Mouse (Mus musculus) embryonic facial prominence, embryonic 11.5 days (tissue): ENCODE measurements around the gene Myh9. TPM values are rescaled to one million over a fixed set of nuclear protein-coding genes. Genes with fewer than 3 reads are reported as not detected.
A peak's percentile ranks its signal among the peaks of the same experiment; 100 is the strongest.

Experiments used
- ATAC-seq: fragments of 200-750 bp; cut with Nextera tagmentation; replicated peaks from 2 replicates; pipeline ENCODE4 v1.8.0; 2017; ENCODE audit warnings: low read depth; ENCODE audit not compliant: insufficient number of reproducible peaks, low FRiP score, low TSS enrichment
- DNase-seq: peaks from one replicate; pipeline ENCODE4 v3.0.0-alpha.2; 2015; ENCODE audit warnings: low spot score
- H3K27ac ChIP-seq: fragments of 300-500 bp; sonication (generic); replicated peaks from 2 replicates; pipeline ENCODE4 v1.5.1; 2014; ENCODE audit warnings: mild to moderate bottlenecking, low read depth, low read length, control low read depth
- H3K27me3 ChIP-seq: fragments of 300-500 bp; sonication (generic); 2 replicates; pipeline ENCODE4 v1.6.1; 2014; ENCODE audit warnings: mild to moderate bottlenecking, low read length, moderate library complexity, mixed read lengths; ENCODE audit not compliant: control insufficient read depth, insufficient read depth
- H3K36me3 ChIP-seq: fragments of 300-500 bp; sonication (generic); replicated peaks from 2 replicates; pipeline ENCODE4 v1.6.1; 2014; ENCODE audit warnings: low read depth, mild to moderate bottlenecking, low read length, moderate library complexity, mixed read lengths; ENCODE audit not compliant: control insufficient read depth, insufficient read depth
- H3K4me1 ChIP-seq: fragments of 300-500 bp; sonication (generic); 2 replicates; pipeline ENCODE4 v1.6.1; 2014; ENCODE audit warnings: low read length, mixed read lengths; ENCODE audit not compliant: control insufficient read depth, insufficient read depth
- H3K4me2 ChIP-seq: fragments of 300-500 bp; sonication (generic); 2 replicates; pipeline ENCODE4 v1.6.1; 2014; ENCODE audit warnings: low read depth, mild to moderate bottlenecking, control low read depth, low read length, moderate library complexity
- H3K4me3 ChIP-seq: fragments of 300-500 bp; sonication (generic); 2 replicates; pipeline ENCODE4 v1.5.1; 2014; ENCODE audit warnings: low read depth, low read length, control low read depth
- H3K9ac ChIP-seq: fragments of 300-500 bp; sonication (generic); replicated peaks from 2 replicates; pipeline ENCODE4 v1.6.1; 2014; ENCODE audit warnings: mild to moderate bottlenecking, control low read depth, low read length
- H3K9me3 ChIP-seq: fragments of 300-500 bp; sonication (generic); replicated peaks from 2 replicates; pipeline ENCODE4 v1.6.1; 2016; ENCODE audit warnings: mild to moderate bottlenecking, low read length, inconsistent platforms, mixed read lengths; ENCODE audit not compliant: control insufficient read depth
- WGBS: fragments of 180-500 bp; shearing (Covaris S2); extraction: QIAGEN DNeasy Blood & Tissue Kit; methylation state at CpG from one replicate; pipeline ENCODE4 v1.1.7; 2014; 5-methylcytosine and 5-hydroxymethylcytosine counted together
- polyA plus RNA-seq: library from polyadenylated mRNA; unstranded; fragments of >200 nt; fragmentation: Nextera tagmentation; extraction: Ambion mirVana; gene quantifications from 2 replicates; pipeline ENCODE4 v1.2.1, GENCODE M21; 2014

Gene Myh9
- polyA plus RNA-seq, 1 experiment from 2014 or later = 23.4 TPM

DNA sequence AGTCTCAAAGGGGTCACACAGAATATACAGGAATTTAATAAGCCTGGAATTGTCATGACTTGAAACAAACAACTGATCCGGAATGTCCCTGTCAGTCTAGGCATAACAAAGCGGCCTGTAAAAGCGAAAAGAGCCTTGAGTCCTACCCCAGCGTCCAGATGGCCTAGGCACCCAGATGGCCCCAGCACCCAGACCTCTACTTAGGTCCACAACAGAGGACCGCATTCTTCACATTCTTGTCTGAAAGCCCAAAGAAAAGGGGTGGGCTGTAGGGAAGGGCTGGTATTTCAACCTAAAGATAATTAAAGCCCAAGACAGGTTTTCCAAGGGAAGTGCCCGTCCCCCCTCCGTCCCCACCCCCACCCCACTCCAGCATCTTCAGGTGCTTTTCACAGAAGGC lies 14.6 kb downstream of the Myh9 start:
- WGBS = 14% methylated on average over 7 of the region's 7 CpGs
- Histone ChIP-seq H3K27ac (peak overlapping the region; percentile 72), H3K36me3 (no peaks in the 10 kb centered on the region), H3K4me1 (peaks cover 9% of the 10 kb centered on the region), H3K4me2 (no peak overlapping the region; the same call in 1 of the 2 replicates), H3K9ac (peak overlapping the region; percentile 22; the same call in 1 of the 2 replicates), H3K27me3 (no peaks in the 10 kb centered on the region), H3K9me3 (no peaks in the 10 kb centered on the region), H3K4me3 (no peak overlapping the region)
- DNase-seq (peak; percentile 50), ATAC-seq (no peak)

DNA sequence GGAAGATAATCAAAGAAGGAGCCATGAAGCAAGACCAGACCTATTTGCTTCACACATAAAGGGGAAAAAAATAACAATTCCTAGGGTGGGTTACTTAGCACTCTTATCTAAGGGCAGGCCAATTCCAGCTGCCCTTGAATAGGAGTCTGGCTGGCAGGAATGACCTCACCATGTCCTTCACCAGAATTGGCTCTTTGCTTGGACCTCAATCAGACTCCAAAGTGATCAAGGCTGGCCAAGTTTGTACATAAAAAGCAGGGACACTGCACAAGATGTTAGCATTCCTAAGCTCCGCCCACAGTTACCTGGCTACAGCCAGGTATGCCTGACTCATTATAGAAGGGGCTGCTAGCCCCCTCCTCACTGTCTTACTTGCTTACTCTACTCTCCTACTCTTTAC lies 16.6 kb downstream of the Myh9 start:
- Histone ChIP-seq H3K36me3 (no peaks in the 10 kb centered on the region), H3K9me3 (no peaks in the 10 kb centered on the region), H3K27me3 (no peaks in the 10 kb centered on the region), H3K27ac (no peak overlapping the region), H3K4me3 (no peak overlapping the region), H3K4me2 (no peak overlapping the region), H3K4me1 (peaks cover 14% of the 10 kb centered on the region), H3K9ac (no peak overlapping the region)
- WGBS = 79% methylated on average over 1 of the region's 1 CpGs
- ATAC-seq (no peak), DNase-seq (no peak)

DNA sequence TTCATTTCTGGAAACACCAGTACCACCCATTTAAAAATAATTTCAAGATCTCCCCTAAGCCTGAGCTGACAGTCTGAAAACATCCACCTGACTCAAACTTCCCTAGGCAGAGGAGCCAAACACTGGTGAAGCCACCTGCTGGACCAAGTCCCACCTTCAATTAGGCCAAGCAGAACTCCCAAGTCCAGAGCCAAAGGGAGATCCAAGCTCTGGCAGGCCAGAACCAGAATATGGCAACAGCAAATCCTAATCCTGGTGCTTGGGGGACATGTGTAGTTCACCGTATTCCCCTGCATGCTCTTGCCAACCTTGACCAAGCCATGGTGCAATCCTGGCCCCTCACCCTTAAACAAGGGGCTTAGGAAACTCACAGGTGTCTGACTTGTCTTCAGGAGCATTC lies 17.7 kb downstream of the Myh9 start:
- Histone ChIP-seq H3K4me2 (no peak overlapping the region), H3K27ac (no peak overlapping the region), H3K9me3 (no peaks in the 10 kb centered on the region), H3K4me1 (peaks cover 14% of the 10 kb centered on the region), H3K9ac (no peak overlapping the region), H3K36me3 (no peaks in the 10 kb centered on the region), H3K4me3 (no peak overlapping the region), H3K27me3 (no peaks in the 10 kb centered on the region)
- 90% methylated on average over 1 of the region's 1 CpGs for WGBS
- ATAC-seq = no peak
- no peak for DNase-seq

DNA sequence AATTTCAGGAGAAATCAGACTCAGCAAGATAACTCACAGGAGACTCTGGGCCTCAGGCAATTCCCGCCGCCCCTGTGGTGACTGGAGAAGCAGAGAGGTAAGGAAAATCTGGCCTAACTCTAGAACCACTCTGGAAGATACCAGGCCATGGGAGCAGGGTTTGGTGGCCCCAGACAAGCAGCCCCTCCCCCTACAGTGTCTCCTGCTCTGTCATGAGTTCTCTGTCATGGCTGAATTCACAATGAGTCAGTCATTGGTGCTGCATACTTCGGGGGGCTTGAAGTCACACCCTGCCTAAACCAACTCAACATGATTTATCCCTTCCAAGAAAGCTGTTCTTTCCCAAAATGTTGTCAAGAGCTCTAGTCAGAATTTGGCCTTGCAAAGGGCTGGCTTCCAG lies 18.3 kb downstream of the Myh9 start:
- H3K4me1 ChIP-seq = peaks cover 14% of the 10 kb centered on the region
- 70% methylated on average over 3 of the region's 3 CpGs for WGBS
- DNase-seq = no peak
- H3K9me3 ChIP-seq = no peaks in the 10 kb centered on the region
- no peak overlapping the region for H3K9ac ChIP-seq
- no peak overlapping the region for H3K27ac ChIP-seq
- H3K4me3 ChIP-seq = no peak overlapping the region
- no peaks in the 10 kb centered on the region for H3K36me3 ChIP-seq
- H3K4me2 ChIP-seq = no peak overlapping the region
- ATAC-seq = no peak
- no peaks in the 10 kb centered on the region for H3K27me3 ChIP-seq

DNA sequence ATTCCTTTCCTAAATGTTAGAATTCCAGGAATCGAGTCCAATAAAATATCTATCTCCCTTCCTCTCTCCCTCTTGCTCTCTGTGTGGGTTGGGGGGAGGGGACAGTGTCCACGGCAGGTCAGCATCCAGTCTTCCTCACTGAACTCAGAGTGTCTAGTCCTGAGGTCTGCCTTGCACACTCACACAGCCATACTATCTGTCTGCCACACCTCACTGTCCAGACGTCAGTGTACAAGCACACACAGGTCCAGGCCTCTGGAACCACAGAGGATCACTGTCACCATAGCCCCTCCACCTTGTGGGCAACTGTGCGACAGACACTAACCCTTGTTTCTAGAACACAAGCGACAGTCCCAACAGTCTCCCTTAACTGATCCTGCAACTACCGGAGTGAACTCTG lies 18.8 kb downstream of the Myh9 start:
- Histone ChIP-seq H3K9me3 (no peaks in the 10 kb centered on the region), H3K27me3 (no peaks in the 10 kb centered on the region), H3K4me1 (peaks cover 14% of the 10 kb centered on the region), H3K36me3 (no peaks in the 10 kb centered on the region), H3K4me2 (no peak overlapping the region), H3K27ac (no peak overlapping the region), H3K4me3 (no peak overlapping the region), H3K9ac (no peak overlapping the region)
- DNase-seq = no peak
- no peak for ATAC-seq
- 71% methylated on average over 6 of the region's 6 CpGs for WGBS

DNA sequence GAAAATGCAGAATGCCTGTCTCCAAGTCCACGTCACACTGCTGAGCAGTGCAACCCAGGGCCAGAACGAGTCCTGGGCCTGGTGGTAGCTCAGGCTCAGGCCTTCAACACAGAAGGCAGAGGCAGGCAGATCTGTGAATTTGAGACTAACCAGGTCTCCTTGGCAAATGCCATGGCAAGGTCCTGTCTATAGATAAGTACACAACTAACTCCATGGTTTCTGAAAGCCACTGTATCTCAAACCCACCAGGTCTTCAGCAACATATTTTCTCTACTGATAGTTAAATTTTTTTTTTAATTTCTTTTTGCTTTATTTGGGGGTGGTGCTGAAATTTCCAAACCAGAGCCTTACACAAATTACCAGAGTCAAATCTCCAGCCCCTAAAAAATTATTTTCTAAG lies 19.3 kb downstream of the Myh9 start:
- Histone ChIP-seq H3K27me3 (no peaks in the 10 kb centered on the region), H3K4me1 (peaks cover 10% of the 10 kb centered on the region), H3K36me3 (no peaks in the 10 kb centered on the region), H3K4me3 (no peak overlapping the region), H3K27ac (no peak overlapping the region; the same call in 1 of the 2 replicates), H3K9me3 (no peaks in the 10 kb centered on the region), H3K9ac (no peak overlapping the region), H3K4me2 (no peak overlapping the region)
- WGBS = 59% methylated on average over 2 of the region's 2 CpGs
- DNase-seq (no peak), ATAC-seq (no peak)

DNA sequence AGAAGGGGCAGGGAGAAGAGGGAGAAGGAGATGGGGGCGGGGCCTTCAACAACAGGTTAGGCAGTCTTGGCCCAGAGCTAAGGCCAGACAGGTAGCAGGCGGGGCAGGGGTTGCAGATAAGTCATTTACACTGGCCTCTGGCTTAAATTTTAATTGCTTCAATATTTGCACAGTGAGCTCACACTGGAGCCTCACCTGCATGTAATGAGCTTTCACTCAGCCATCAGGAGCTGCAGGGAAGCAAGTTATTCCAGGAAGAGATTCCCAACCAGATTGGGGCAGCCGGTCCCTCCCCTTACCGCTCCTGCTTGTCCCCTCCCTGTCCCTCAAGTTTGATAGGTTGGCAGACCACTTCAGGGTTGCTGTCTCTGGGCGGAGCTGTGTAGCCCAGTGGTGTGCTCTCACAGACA lies 19.9 kb downstream of the Myh9 start:
- DNase-seq (no peak), ATAC-seq (no peak)
- H3K27me3 ChIP-seq = no peaks in the 10 kb centered on the region
- H3K9ac ChIP-seq = no peak overlapping the region
- no peaks in the 10 kb centered on the region for H3K36me3 ChIP-seq
- 36% methylated on average over 5 of the region's 5 CpGs for WGBS
- H3K4me3 ChIP-seq = no peak overlapping the region
- peaks cover 7% of the 10 kb centered on the region; the same call in 1 of the 2 replicates for H3K4me1 ChIP-seq
- H3K9me3 ChIP-seq = no peaks in the 10 kb centered on the region
- peak overlapping the region; percentile 21; the same call in 1 of the 2 replicates for H3K27ac ChIP-seq
- H3K4me2 ChIP-seq = no peak overlapping the region

DNA sequence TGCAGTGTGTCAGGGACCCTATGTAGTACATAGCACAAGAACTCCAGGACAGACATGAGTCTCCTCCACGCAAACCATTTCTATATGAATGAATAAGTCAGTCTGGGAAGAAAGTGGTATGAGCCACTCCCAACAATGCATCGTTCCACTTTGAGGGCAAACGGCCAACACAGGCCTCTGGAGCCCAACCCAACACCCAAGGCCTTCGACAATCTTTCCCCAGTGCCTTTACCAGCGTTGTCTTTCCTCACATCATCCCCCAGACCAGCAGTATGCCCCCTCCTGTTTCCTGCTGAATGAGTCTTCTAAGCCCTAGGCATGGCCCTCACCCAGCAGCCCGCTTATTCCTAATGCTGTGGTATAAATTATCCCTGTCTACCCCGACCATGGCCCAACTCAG lies 20.6 kb downstream of the Myh9 start:
- H3K9ac ChIP-seq = no peak overlapping the region
- H3K36me3 ChIP-seq = no peaks in the 10 kb centered on the region
- H3K27me3 ChIP-seq = no peaks in the 10 kb centered on the region
- ATAC-seq (no peak), DNase-seq (no peak)
- 67% methylated on average over 7 of the region's 7 CpGs for WGBS
- peaks cover 5% of the 10 kb centered on the region; the same call in 1 of the 2 replicates for H3K4me1 ChIP-seq
- H3K9me3 ChIP-seq = no peaks in the 10 kb centered on the region
- no peak overlapping the region for H3K4me2 ChIP-seq
- 0 out of 2 replicates have a peak overlapping the region, but pooled peaks have one; percentile 21 for H3K27ac ChIP-seq
- H3K4me3 ChIP-seq = no peak overlapping the region
